Mouse (Mus musculus) cerebellum, adult 8-10 months (tissue): Measurements from ENCODE around the gene Dcun1d5.
A peak's percentile ranks its signal among the peaks of the same experiment; 100 is the strongest.
"Not testable (repeated sequence)": the region's sequence is repeated elsewhere in the genome, so short reads cannot be mapped to it uniquely, and the experiment has no call there.

Source experiments
- DNase-seq: peaks from one replicate; pipeline ENCODE4 v3.0.0; 2022

The Dcun1d5 gene

GRCm38 (mm10) chr9:7184172-7184896, at the start of gene Dcun1d5, which contains the start of gene Dync2h1:
TSS of gene Dcun1d5 (plus strand) at chr9:7184520.
TSS of gene Dync2h1 (minus strand) at chr9:7184446.
- peak; percentile 90 for DNase-seq

- DNase-seq: no peak
These were observed 29.9 kb upstream of the Dcun1d5 start for GRCm38 (mm10) chr9:7154391-7154790.

GRCm38 (mm10) chr9:7158605-7159004, 25.7 kb upstream of the Dcun1d5 start:
- DNase-seq: no peak

GRCm38 (mm10) chr9:7159718-7160117, 24.6 kb upstream of the Dcun1d5 start:
- DNase-seq: no peak

- no peak for DNase-seq
These were observed 23.6 kb upstream of the Dcun1d5 start for GRCm38 (mm10) chr9:7160688-7161087.

- no peak for DNase-seq
These were observed 16.9 kb upstream of the Dcun1d5 start for GRCm38 (mm10) chr9:7167339-7167998.

GRCm38 (mm10) chr9:7173756-7174155, 10.6 kb upstream of the Dcun1d5 start:
- no peak for DNase-seq

GRCm38 (mm10) chr9:7176618-7177610, 7.4 kb upstream of the Dcun1d5 start:
- peak; percentile 83 for DNase-seq

GRCm38 (mm10) chr9:7184897-7185291, 574 bp downstream of the Dcun1d5 start:
- no peak for DNase-seq

- DNase-seq: not testable (repeated sequence)
These were observed 6.4 kb downstream of the Dcun1d5 start for GRCm38 (mm10) chr9:7190694-7191093.

GRCm38 (mm10) chr9:7216240-7216639, 31.9 kb downstream of the Dcun1d5 start:
- DNase-seq: no peak

- no peak for DNase-seq
These were observed 36.7 kb downstream of the Dcun1d5 start for GRCm38 (mm10) chr9:7221024-7221423.

- no peak for DNase-seq
These were observed 37.1 kb downstream of the Dcun1d5 start for GRCm38 (mm10) chr9:7221460-7221859.

- no peak for DNase-seq
These were observed 54.3 kb downstream of the Dcun1d5 start for GRCm38 (mm10) chr9:7238619-7239018.

GRCm38 (mm10) chr9:7239967-7240366, 55.6 kb downstream of the Dcun1d5 start:
- no peak for DNase-seq

- no peak for DNase-seq
These were observed 68.7 kb downstream of the Dcun1d5 start for GRCm38 (mm10) chr9:7252797-7253654.
